8 mouse cellular contexts compared by ENCODE assay signal in the genomic region with DNA sequence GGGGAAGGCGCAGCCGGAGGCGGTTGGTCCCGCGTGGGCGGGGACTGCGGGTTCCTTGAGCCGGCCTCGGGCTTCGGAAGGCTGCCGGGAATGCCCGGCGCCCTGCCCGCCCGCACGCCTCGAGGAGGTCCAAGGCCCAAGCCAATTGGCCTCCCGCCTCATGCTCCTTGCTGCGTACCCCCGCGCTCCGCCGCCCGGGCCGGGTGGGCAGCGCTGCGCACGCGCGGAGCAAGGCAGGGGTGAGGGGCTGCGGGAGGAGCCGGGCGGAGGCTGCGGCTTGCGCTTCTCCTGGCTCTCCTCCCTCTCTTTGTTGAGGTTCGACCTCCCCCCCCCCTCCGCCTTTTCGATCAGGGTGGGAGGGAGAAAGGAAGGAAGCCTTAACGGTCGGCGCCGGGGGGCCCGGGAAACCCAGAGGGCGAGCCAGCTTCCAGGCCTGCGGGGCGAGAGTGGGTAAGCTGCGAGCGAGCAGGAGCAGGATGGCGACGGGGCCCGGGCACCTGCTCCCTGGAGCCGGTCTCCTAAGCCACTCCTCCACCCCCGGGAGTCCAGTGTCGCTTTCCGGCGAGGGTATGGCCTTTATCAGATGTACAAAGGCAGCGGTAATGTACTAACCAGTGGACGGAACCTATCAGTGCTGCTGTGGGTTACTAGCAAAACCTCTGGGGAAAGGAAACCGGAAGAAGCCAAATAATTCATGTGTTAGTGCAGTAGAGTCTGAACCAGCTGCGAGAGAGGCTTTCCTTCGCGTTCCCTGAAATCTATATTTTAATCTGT. TPM values are rescaled to one million over a fixed set of nuclear protein-coding genes. Genes with fewer than 3 reads are reported as not detected.
DNase-seq lines count a peak whose midpoint lies in the region; ATAC-seq and TF ChIP-seq lines count a peak whose summit lies in the region.

No protein-coding gene starts in this region.

- no peak for TF ChIP-seq CTCF in forebrain, postnatal 0 days (IDR thresholded peaks at IDR 0.05; ENCODE audit: low read depth)

- H3K4me3 ChIP-seq in brown adipose tissue, adult 24 weeks (ENCODE audit: insufficient read depth, low read depth, low read length): peak overlapping the region; percentile 89
- peak overlapping the region; percentile 79 for H3K4me3 ChIP-seq in forebrain, postnatal 0 days (ENCODE audit: low read depth, low read length)
- H3K4me3 ChIP-seq in hindbrain, embryonic 12.5 days: peak overlapping the region; percentile 94

- peaks cover 21% of the 10 kb centered on the region for H3K36me3 ChIP-seq in forebrain, postnatal 0 days (ENCODE audit: insufficient read depth)
- peaks cover 30% of the 10 kb centered on the region for H3K36me3 ChIP-seq in hindbrain, embryonic 12.5 days

- DNase-seq in ES-CJ7 (ENCODE audit: low read depth, low spot score): peak; percentile 71
- DNase-seq in forebrain, postnatal 0 days: peak; percentile 92
- DNase-seq in left cerebral cortex, adult 9 months (ENCODE audit: low spot score in 2 of 2): peak; percentile 38 to 76
- peak; percentile 82 for DNase-seq in right cerebral cortex, adult 18-20 months
- DNase-seq in urinary bladder, postnatal 14 days (ENCODE audit: low spot score): peak; percentile 73

- H3K27ac ChIP-seq in brown adipose tissue, adult 24 weeks (replicated peaks; ENCODE audit: low read depth, low read length): peak overlapping the region; percentile 96
- peak overlapping the region; percentile 100 for H3K27ac ChIP-seq in forebrain, postnatal 0 days (ENCODE audit: low read depth, low read length)
- H3K27ac ChIP-seq in hindbrain, embryonic 12.5 days: peak overlapping the region; percentile 100

- peaks cover 9% of the 10 kb centered on the region for H3K4me1 ChIP-seq in brown adipose tissue, adult 24 weeks (ENCODE audit: control insufficient read depth, insufficient read depth, insufficient read length, low read length)
- peaks cover 26% of the 10 kb centered on the region for H3K4me1 ChIP-seq in forebrain, postnatal 0 days (ENCODE audit: insufficient read depth)
- H3K4me1 ChIP-seq in hindbrain, embryonic 12.5 days: peaks cover 42% of the 10 kb centered on the region

- peak; percentile 90 for ATAC-seq in forebrain, postnatal 0 days
- peak; percentile 94 for ATAC-seq in hindbrain, embryonic 12.5 days (ENCODE audit: low FRiP score)
- peak; percentile 48 for ATAC-seq in megakaryocyte, adult 5-6 weeks (ENCODE audit: poor library complexity, severe bottlenecking)

- peak overlapping the region; percentile 65 for H3K4me2 ChIP-seq in forebrain, postnatal 0 days (ENCODE audit: low read depth)
- peak overlapping the region; percentile 78 for H3K4me2 ChIP-seq in hindbrain, embryonic 12.5 days (replicated peaks)

- no peaks in the 10 kb centered on the region for H3K27me3 ChIP-seq in forebrain, postnatal 0 days (ENCODE audit: insufficient read depth, low read length)
- H3K27me3 ChIP-seq in hindbrain, embryonic 12.5 days: no peaks in the 10 kb centered on the region

- under 1% methylated on average over 57 of the region's 62 CpGs for WGBS in forebrain, postnatal 0 days
- under 1% methylated on average over 53 of the region's 62 CpGs for WGBS in hindbrain, embryonic 12.5 days

- no peaks in the 10 kb centered on the region for H3K9me3 ChIP-seq in forebrain, postnatal 0 days (ENCODE audit: low read length)
- no peaks in the 10 kb centered on the region for H3K9me3 ChIP-seq in hindbrain, embryonic 12.5 days (replicated peaks)

- H3K9ac ChIP-seq in forebrain, postnatal 0 days: peak overlapping the region; percentile 98
- peak overlapping the region; percentile 99 for H3K9ac ChIP-seq in hindbrain, embryonic 12.5 days

RNA-seq across cellular contexts. Expression of gene Dnaja1, which starts 0.9 kb away (rescaled TPM):
- polyA plus RNA-seq in brown adipose tissue, adult 24 weeks (2012; ENCODE audit: insufficient read depth, insufficient read length, missing spikeins): 160 and 462 TPM in 2 replicates
- 185 and 197 TPM in 2 replicates for total RNA-seq in forebrain, postnatal 0 days (2014; rRNA removed)
- polyA plus RNA-seq in forebrain, postnatal 0 days (2015; fragmentation: Nextera tagmentation; extraction: Ambion mirVana): 622 and 667 TPM in 2 replicates
- polyA plus RNA-seq in hindbrain, embryonic 12.5 days (2016; fragmentation: Nextera tagmentation; extraction: Ambion mirVana): 654 and 704 TPM in 2 replicates
- total RNA-seq in megakaryocyte, adult 5-6 weeks (2015): 85.6 and 91.8 TPM in 2 replicates
- 209 and 223 TPM in 2 replicates for total RNA-seq in megakaryocyte, adult 5-6 weeks (2017)

RNA-seq across cellular contexts. Expression of gene Aptx, which starts 19.9 kb away (rescaled TPM):
- 22.9 and 23.2 TPM in 2 replicates for polyA plus RNA-seq in brown adipose tissue, adult 24 weeks (2012; ENCODE audit: insufficient read depth, insufficient read length, missing spikeins)
- total RNA-seq in forebrain, postnatal 0 days (2014; rRNA removed): 22.5 and 26.7 TPM in 2 replicates
- 35.8 and 37.9 TPM in 2 replicates for polyA plus RNA-seq in forebrain, postnatal 0 days (2015; fragmentation: Nextera tagmentation; extraction: Ambion mirVana)
- 52.6 and 54.2 TPM in 2 replicates for polyA plus RNA-seq in hindbrain, embryonic 12.5 days (2016; fragmentation: Nextera tagmentation; extraction: Ambion mirVana)
- 10.3 and 10.4 TPM in 2 replicates for total RNA-seq in megakaryocyte, adult 5-6 weeks (2015)
- 10.3 and 13.7 TPM in 2 replicates for total RNA-seq in megakaryocyte, adult 5-6 weeks (2017)

RNA-seq across cellular contexts. Expression of gene Smu1, which starts 34.8 kb away (rescaled TPM):
- polyA plus RNA-seq in brown adipose tissue, adult 24 weeks (2012; ENCODE audit: insufficient read depth, insufficient read length, missing spikeins): 35.8 and 42.9 TPM in 2 replicates
- 92.8 and 97.8 TPM in 2 replicates for total RNA-seq in forebrain, postnatal 0 days (2014; rRNA removed)
- polyA plus RNA-seq in forebrain, postnatal 0 days (2015; fragmentation: Nextera tagmentation; extraction: Ambion mirVana): 118 and 119 TPM in 2 replicates
- 135 and 137 TPM in 2 replicates for polyA plus RNA-seq in hindbrain, embryonic 12.5 days (2016; fragmentation: Nextera tagmentation; extraction: Ambion mirVana)
- 56.4 and 66.7 TPM in 2 replicates for total RNA-seq in megakaryocyte, adult 5-6 weeks (2015)
- 94.9 and 100 TPM in 2 replicates for total RNA-seq in megakaryocyte, adult 5-6 weeks (2017)

Comparison
In these comparisons a context has a peak if more than half of its experiments do, and no peak if none do; other contexts are left out.
1. Peak in every context shown above with its lines: DNase-seq, ATAC-seq, H3K4me3 ChIP-seq and H3K27ac ChIP-seq.